Mouse (Mus musculus) myocyte (in vitro differentiated cells): ENCODE data around the gene Nufip1.

ENCODE experiments used
- E2F4 ChIP-seq: IDR thresholded peaks from one replicate; pipeline ENCODE4 v1.6.1; 2011; ENCODE audit warnings: mild to moderate bottlenecking, control low read depth, moderate library complexity; ENCODE audit not compliant: insufficient read depth
- POLR2A ChIP-seq: IDR thresholded peaks from one replicate; pipeline ENCODE4 v1.6.1; 2011; ENCODE audit warnings: low read depth, mild to moderate bottlenecking, control low read depth, moderate library complexity; ENCODE audit not compliant: insufficient read length
- USF1 ChIP-seq: IDR thresholded peaks from one replicate; pipeline ENCODE4 v1.6.1; 2011; ENCODE audit warnings: low read depth, mild to moderate bottlenecking, control low read depth, moderate library complexity

GRCm38 (mm10) chr14:76097815-76098214, 12.9 kb upstream of the Nufip1 start:
- TF ChIP-seq USF1, result no peak
- TF ChIP-seq POLR2A, result no peak
- no peak for TF ChIP-seq E2F4
